Mouse (Mus musculus) heart, postnatal 4 days (tissue): ENCODE data around the gene Cd4. TPM values are rescaled to one million over a fixed set of nuclear protein-coding genes. Genes with fewer than 3 reads are reported as not detected.

Experiments used
- DNase-seq: peaks from one replicate; pipeline ENCODE4 v3.0.0; 2021
- total RNA-seq, 2 experiments: library from RNA; stranded (reverse); gene quantifications; 2 replicates each; pipeline ENCODE4 v1.2.3; 2021

Cd4 gene
- total RNA-seq, 2 experiments from 2014 or later = 0.41 to 0.55 TPM

DNA sequence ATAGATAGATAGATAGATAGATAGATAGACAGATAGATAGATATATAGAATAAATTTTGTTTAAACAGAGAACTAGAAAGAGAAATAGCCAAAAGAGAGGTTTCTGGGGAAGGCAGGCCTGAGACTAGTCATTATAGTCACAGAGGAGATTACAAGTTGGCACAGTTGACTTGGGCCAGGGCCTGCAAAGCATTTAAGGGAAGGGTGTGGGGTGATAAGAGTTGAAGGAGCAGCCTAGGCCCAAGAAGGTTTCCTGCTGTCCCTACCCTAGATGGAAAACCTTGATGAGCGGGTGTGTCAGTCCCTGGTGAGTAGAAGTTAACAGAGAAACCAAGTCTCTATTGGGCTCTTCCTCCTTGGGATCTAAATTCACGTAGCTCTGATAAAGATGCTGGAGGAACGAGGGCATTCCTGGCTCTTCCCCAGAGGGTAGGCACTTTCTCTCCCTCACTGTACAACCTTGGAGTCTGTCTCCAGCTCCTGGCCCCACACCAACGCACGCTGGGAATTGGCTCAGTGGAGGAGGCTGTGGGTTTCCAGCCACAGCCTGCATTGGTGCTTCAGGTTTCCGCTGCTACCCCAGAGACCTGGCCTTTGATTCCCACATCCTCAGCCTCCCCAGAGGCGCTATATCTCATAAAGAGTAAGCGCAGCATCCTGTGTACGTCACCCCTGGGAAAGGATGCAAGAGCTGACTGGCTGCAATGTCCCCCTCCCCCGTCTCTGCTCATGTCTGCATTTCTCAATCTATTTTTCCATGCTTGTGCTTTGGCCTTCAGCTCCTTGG lies 3.1 kb downstream of the Cd4 start:
- peak; percentile 66 for DNase-seq

- DNase-seq = no peak
Measured at GRCm38 (mm10) chr6:124883351-124883750, 4.7 kb downstream of the Cd4 start.

GRCm38 (mm10) chr6:124881821-124882220 lies 6.2 kb downstream of the Cd4 start:
- no peak for DNase-seq

DNA sequence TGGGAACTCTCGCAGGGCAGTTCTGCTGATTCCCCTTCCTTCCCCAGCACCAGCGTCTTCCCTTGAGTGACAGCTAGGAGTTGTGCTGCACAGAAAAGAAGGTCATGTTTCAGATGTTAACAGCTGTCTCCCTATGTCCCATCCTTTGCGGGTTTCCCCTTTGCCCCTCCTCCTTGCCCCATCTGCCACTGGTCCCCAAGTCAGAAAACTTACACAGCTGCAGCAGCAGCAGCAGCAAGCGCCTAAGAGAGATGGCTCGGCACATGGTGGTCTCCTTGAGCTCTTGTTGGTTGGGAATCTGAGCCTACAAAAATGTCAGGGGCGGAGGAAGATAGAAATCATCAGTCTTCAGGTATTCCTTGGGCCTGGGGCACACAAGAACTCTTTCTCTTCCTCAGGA lies 8.6 kb downstream of the Cd4 start:
- DNase-seq = no peak

GRCm38 (mm10) chr6:124874348-124874747 lies 13.7 kb downstream of the Cd4 start:
- DNase-seq = no peak

GRCm38 (mm10) chr6:124866560-124866959 lies 21.5 kb downstream of the Cd4 start:
- no peak for DNase-seq

- no peak for DNase-seq
Measured at GRCm38 (mm10) chr6:124865766-124866362, 22.2 kb downstream of the Cd4 start.

- DNase-seq = peak; percentile 73
Measured at GRCm38 (mm10) chr6:124863658-124864298, 24.2 kb downstream of the Cd4 start, which contains the start of gene Gpr162. Gpr162 (minus strand) TSS chr6:124863983.

GRCm38 (mm10) chr6:124863125-124863657 lies 24.8 kb downstream of the Cd4 start:
- no peak for DNase-seq

DNA sequence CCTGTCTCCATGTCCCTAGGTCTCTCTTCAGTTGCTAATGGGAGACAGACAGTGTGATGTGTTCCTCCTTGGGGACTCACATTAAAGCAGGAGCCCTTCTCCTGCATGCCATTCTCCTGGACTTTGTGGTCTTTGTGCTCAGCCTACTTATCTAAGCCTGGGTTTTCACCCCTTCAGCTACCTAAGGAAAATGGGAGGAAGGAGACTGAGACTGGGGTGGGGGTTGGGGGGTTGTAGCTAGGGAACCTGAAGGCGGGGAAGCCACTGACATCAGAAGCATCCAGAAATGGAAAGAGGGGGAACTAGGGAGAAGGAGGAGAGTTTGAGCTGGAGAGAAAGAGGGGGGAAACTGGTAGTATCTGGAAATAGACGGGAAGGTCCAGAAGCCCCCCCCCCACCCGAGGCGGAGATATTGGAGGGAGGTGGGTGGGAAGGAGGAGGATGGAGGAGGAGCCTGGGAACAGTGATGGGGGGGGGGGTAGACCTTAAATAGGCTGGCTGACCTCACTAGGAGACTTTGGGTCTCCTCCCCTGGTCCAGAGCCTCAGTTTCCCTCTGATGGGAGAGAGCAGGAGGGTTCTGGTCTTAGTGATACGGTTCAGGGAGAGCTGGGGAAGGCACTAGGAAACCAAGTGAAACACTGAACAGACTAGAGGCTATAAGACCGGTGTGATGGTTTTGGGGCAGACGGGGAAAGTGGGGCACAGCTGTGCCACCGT lies 25.5 kb downstream of the Cd4 start:
- no peak for DNase-seq

GRCm38 (mm10) chr6:124861802-124862201 lies 26.2 kb downstream of the Cd4 start:
- no peak for DNase-seq

- DNase-seq = no peak
Measured at GRCm38 (mm10) chr6:124861266-124861665, 26.8 kb downstream of the Cd4 start.

DNA sequence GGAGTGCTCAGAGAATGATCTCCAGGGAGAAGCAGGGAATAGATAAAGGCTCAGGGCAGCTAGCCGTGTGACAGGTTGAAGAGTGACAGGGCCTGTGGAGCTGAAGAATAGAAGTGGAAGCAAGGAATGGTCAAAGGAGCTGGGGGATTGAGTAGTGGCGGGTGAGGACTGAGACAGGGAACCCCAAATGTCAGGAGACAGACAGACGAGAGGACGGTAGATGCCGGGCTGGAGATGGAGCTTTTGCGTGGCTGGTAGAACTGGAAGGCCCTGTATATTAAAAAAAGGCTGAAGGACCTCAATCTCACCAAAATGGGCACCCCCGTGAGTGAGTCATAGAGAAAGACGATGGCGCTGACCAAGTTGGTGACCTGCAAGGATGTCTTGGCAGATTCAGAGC lies 27.5 kb downstream of the Cd4 start:
- DNase-seq = no peak

DNA sequence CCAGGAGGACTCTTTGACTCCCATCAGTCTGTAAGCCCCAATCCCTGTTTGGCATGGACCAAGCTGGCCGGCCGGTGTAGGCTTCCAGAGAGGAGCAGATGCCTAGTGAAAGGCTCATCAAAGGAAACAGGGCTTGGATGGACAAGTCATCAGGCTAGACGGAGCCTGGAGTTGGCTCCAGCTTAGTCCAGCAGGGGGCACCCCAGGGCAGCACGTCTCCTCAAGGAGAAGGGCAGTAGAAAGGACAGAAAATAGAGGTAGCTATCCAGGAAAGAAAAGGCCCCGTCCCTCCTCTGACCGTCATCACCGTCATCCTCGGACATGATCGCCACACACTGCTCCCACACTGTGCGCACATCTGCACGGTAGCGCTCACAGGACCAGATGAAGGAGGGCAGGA lies 28.3 kb downstream of the Cd4 start:
- DNase-seq = peak; percentile 96

DNA sequence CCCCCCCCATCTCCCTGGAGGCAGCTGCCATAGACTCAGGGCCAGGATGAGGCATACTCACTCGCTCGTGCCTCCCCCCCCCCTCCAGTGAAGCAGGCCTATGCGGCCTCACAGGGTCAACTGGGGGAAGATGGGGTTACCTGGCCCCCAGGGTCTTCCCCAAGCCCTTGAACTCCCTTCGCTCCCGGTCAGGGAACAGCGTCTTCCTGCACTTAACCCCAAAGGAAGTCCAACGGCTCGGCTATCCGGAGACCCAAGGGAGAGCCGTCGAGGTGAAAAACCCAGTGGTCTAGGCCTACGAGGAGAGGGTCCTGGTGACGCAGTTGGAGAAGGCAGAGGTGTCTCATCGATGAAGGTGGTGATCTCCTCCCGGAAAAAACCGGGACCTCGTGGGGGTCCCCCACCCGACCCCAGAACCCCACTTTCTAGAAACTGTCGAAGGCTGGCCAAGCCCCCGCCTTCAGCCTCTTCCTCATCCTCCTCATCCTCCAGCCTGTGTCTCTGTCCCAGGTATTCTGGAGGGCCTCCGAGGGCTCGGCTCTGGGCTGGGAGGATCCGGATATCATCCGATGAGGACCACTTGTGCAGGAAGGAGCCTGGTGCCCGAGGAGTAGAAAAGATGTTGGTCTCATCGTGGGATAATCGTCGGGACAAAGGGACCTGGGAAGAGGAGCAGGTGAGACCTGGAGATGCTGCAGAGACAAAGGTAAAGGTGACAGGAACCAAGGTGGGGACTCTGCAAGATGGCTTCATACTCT lies 29.3 kb downstream of the Cd4 start:
- DNase-seq = no peak

DNA sequence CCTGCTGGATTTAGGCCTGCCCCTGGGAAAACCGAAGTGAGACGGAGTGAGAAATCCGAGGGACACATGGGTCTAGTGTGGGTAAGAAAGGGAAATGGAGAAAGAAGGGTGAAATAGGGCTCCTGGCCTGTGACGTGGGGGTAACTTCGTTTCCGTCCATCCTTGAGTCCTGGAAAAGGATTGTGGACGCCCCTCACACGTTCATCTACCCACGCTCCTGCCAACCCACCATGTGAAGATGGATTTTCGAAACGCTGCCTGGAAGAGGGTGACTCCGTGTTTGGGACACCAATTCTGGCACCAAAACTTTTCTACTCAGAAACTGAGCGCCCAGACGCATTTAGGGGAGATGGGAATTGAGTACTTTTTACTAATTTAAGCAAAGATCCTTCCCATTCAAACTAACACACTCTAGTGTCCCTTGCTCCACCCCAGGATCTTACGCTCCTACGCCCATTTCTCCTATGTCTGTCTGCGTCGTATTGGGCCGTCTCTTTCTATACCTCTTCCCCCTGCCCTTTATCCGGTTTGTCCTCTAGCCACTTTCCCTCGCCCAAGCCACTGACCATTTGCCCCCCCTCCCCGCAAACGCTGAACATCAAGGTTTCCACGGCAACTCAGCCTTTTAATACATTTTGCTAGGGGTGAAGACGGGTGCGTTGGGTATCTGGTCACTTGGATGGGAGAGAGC lies 30.0 kb downstream of the Cd4 start:
- DNase-seq = no peak

DNA sequence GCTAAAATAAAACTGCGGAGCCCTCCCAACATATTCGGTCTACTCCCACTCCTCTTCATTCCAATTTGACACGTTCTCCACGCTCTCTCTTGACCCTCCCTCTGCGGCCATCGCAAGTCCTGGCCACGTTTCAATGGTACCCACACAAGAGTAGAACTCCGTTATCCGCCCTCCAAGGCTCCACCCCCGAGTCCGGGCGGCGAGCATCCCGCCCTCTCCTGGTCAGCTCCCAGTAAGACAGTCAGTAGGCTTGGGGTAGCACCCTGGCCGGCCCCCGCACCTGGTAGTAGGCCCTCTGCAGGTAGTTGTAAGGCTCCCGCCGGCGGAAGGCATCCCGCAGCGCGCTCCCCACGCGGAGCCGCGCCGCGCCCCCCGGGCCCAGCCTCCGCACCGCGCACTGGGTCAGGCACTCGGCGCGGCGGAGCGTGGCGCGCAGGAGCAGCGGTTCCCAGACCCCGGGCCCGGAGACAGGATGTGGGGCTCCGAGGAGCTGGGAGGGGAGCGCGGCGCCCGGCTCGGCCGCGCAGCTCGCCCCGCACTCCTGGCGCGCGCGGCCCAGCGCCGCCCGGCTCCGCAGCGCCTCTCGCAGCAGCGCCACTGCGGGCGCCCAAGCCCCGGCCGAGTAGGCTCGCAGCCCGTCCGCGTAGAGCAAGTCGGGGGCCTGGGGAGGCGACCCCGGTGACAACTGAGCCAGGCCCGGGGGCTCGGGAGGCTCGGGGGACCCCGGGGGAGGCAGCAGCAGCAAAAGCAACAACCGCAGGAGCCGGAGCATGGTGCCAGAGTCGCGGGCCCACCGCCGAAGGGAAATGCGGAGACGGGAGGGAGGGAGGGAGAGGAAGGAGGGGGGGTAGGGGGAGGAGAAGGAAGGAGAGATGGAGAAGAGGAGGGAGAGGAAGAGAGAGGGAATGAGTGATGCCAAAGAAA lies 30.8 kb downstream of the Cd4 start, which contains the start of gene P3h3:
Gene P3h3 (minus strand): TSS at position 837 of the 924 bp plus-strand sequence.
- peak; percentile 86 for DNase-seq

DNA sequence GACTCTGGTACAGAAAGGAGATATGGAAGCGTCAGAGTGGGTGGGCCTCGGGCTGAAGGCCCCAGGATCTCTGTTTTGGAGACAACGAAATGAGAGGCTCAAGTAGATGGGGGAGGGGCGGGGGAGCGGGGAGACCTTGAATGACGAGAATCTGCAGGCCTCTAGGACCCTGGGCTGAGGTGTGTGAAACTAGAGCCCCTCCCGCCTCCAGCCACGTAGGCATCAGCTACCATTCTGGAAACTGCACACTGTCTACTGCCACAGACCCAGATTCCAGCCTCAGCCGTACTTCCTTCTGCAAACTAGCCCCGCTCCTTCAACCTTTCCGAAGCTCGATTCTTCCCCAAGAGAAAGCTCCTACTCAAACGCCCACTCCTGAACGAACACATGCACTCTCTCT lies 31.7 kb downstream of the Cd4 start:
- DNase-seq = no peak

DNA sequence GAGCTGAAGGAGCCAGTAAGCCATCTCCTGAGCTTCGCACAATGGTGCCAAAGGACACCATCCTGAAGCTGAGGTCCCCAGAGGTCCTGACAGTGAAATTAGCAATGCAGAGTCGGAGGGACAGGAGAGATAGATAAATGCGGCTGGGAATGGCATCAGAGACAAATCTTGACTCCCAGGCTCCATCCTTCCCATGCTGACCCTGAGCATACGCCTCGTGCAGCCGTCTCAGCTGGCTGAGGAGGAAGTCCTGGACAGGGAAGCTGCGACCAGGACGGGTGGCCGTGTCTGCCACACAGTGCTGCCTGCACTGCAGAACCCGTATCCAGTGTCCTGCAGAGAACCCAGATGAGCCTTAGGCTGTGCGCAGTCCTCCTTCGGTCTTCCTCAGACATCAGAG lies 33.4 kb downstream of the Cd4 start:
- no peak for DNase-seq

GRCm38 (mm10) chr6:124850535-124850934 lies 37.5 kb downstream of the Cd4 start:
- no peak for DNase-seq
